Mouse (Mus musculus) lung, adult 2 months (tissue): ENCODE results near the gene Phlda2.

Experiments
- CTCF ChIP-seq: fragments of 200-500 bp; IDR thresholded peaks from 2 replicates; pipeline ENCODE4 v1.5.1; 2011; ENCODE audit warnings: mild to moderate bottlenecking, low read length, control low read depth; ENCODE audit not compliant: insufficient read depth
- POLR2A ChIP-seq: fragments of 200-500 bp; IDR thresholded peaks from 2 replicates; pipeline ENCODE4 v1.6.1; 2011; ENCODE audit warnings: low read depth, mild to moderate bottlenecking, control low read depth, low read length, borderline replicate concordance; ENCODE audit errors: extremely low read depth

GRCm38 (mm10) chr7:143509566-143509965 is 6.6 kb upstream of the Phlda2 start:
- no peak for TF ChIP-seq POLR2A
- no peak for TF ChIP-seq CTCF
